Mouse (Mus musculus) hindbrain, embryonic 11.5 days (tissue): ENCODE data around the gene Proca1. TPM values are rescaled to one million over a fixed set of nuclear protein-coding genes. Genes with fewer than 3 reads are reported as not detected.

Source experiments
- ATAC-seq: fragments of 200-750 bp; cut with Nextera tagmentation; 2 replicates; pipeline ENCODE4 v1.8.0; 2017; ENCODE audit warnings: mild to moderate bottlenecking, moderate TSS enrichment, moderate library complexity; ENCODE audit not compliant: low FRiP score
- DNase-seq: peaks from one replicate; pipeline ENCODE4 v3.0.0-alpha.2; 2015; ENCODE audit warnings: low spot score
- H3K27ac ChIP-seq: fragments of 300-500 bp; sonication (generic); 2 replicates; pipeline ENCODE4 v1.5.1; 2014; ENCODE audit warnings: mild to moderate bottlenecking, low read depth, low read length
- H3K27me3 ChIP-seq: fragments of 300-500 bp; sonication (generic); 2 replicates; pipeline ENCODE4 v1.6.1; 2014; ENCODE audit warnings: mild to moderate bottlenecking, low read length, moderate library complexity, mixed read lengths; ENCODE audit not compliant: control insufficient read depth, insufficient read depth
- H3K36me3 ChIP-seq: fragments of 300-500 bp; sonication (generic); 2 replicates; pipeline ENCODE4 v1.6.1; 2014; ENCODE audit warnings: mild to moderate bottlenecking, low read length, moderate library complexity, mixed read lengths; ENCODE audit not compliant: control insufficient read depth, insufficient read depth
- H3K4me1 ChIP-seq: fragments of 300-500 bp; sonication (generic); replicated peaks from 2 replicates; pipeline ENCODE4 v1.6.1; 2014; ENCODE audit warnings: low read length, mixed read lengths; ENCODE audit not compliant: control insufficient read depth, insufficient read depth
- H3K4me2 ChIP-seq: fragments of 300-500 bp; sonication (generic); replicated peaks from 2 replicates; pipeline ENCODE4 v1.6.1; 2014; ENCODE audit warnings: mild to moderate bottlenecking, low read depth, low read length
- H3K4me3 ChIP-seq: fragments of 300-500 bp; sonication (generic); 2 replicates; pipeline ENCODE4 v1.5.1; 2014; ENCODE audit warnings: low read depth, low read length
- H3K9ac ChIP-seq: fragments of 300-500 bp; sonication (generic); 2 replicates; pipeline ENCODE4 v1.6.1; 2014; ENCODE audit warnings: low read depth, low read length
- H3K9me3 ChIP-seq: fragments of 300-500 bp; sonication (generic); 2 replicates; pipeline ENCODE4 v1.6.1; 2016; ENCODE audit warnings: low read length; ENCODE audit not compliant: control insufficient read depth
- WGBS: fragments of 180-500 bp; shearing (Covaris S2); extraction: QIAGEN DNeasy Blood & Tissue Kit; methylation state at CpG from one replicate; pipeline ENCODE4 v1.1.7; 2014; 5-methylcytosine and 5-hydroxymethylcytosine counted together
- polyA plus RNA-seq: library from polyadenylated mRNA; unstranded; fragments of >200 nt; fragmentation: Nextera tagmentation; extraction: Ambion mirVana; gene quantifications from 2 replicates; pipeline ENCODE4 v1.2.1, GENCODE M21; 2014

The Proca1 gene
- polyA plus RNA-seq, 1 experiment from 2014 or later = 1.0 TPM

GRCm38 (mm10) chr11:78156156-78156699 is 37.0 kb upstream of the Proca1 start:
- no peak overlapping the region for H3K4me3 ChIP-seq
- no peak overlapping the region for H3K27ac ChIP-seq
- H3K36me3 ChIP-seq = peaks cover 18% of the 10 kb centered on the region
- 82% methylated on average over 6 of the region's 6 CpGs for WGBS
- peaks cover 2% of the 10 kb centered on the region; the same call in 1 of the 2 replicates for H3K4me1 ChIP-seq
- H3K27me3 ChIP-seq = no peaks in the 10 kb centered on the region
- no peak overlapping the region for H3K9ac ChIP-seq
- ATAC-seq (no peak), DNase-seq (no peak)
- H3K9me3 ChIP-seq = no peaks in the 10 kb centered on the region
- no peak overlapping the region for H3K4me2 ChIP-seq

DNA sequence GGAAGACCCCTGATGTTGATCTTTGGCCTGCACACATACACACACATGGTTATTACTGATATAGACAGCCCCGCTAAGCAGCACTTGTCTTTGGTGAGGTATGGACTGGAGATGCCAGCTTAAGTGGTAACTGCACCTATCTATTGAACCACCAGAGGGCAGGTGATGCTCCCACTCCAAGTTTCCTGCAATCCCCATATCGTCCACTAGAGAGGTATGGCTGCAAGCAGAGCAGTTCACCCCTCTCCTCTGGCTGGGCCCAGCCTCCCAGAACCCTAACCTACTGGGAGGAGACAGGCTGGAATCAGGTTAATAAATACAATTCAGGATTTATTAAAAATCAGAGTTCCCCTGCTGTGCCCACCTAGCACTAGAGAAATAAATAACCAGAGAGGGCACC is 34.1 kb upstream of the Proca1 start:
- H3K9ac ChIP-seq = no peak overlapping the region
- H3K4me3 ChIP-seq = no peak overlapping the region
- H3K27me3 ChIP-seq = no peaks in the 10 kb centered on the region
- WGBS = 33% methylated on average over 2 of the region's 2 CpGs
- peaks cover 19% of the 10 kb centered on the region for H3K36me3 ChIP-seq
- peak; percentile 86 for DNase-seq
- no peak overlapping the region for H3K4me2 ChIP-seq
- peaks cover 13% of the 10 kb centered on the region for H3K4me1 ChIP-seq
- no peaks in the 10 kb centered on the region for H3K9me3 ChIP-seq
- H3K27ac ChIP-seq = no peak overlapping the region
- ATAC-seq = peak; percentile 17; the same call in 1 of the 2 replicates

GRCm38 (mm10) chr11:78159557-78159956 is 33.6 kb upstream of the Proca1 start:
- H3K27me3 ChIP-seq = no peaks in the 10 kb centered on the region
- WGBS = 85% methylated on average over 7 of the region's 7 CpGs
- H3K36me3 ChIP-seq = peaks cover 19% of the 10 kb centered on the region
- H3K4me1 ChIP-seq = peaks cover 13% of the 10 kb centered on the region
- H3K9me3 ChIP-seq = no peaks in the 10 kb centered on the region
- ATAC-seq (no peak), DNase-seq (no peak)
- no peak overlapping the region for H3K9ac ChIP-seq
- no peak overlapping the region for H3K4me3 ChIP-seq
- H3K4me2 ChIP-seq = no peak overlapping the region
- H3K27ac ChIP-seq = no peak overlapping the region

DNA sequence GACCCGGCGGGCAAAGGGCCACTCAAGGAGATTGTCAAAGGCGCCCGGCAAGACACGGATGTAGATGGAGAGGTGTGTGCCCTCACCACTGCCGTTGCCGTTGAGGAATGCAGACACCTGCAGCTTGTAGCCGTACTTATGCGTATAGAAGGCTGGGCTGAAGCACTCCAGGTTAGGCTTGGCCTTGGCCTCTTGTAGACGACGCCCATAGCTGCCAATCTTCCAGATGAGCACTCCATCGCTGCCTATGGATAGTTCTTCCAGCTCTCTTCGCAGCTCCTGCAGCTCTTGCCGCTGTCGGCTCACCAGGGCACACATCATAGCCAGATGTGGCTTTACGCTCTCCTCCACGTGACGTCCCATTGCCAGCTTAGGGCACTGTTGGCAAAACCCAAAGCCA is 33.0 kb upstream of the Proca1 start:
- 92% methylated on average over 18 of the region's 18 CpGs for WGBS
- H3K27me3 ChIP-seq = no peaks in the 10 kb centered on the region
- DNase-seq = no peak
- peaks cover 13% of the 10 kb centered on the region for H3K4me1 ChIP-seq
- no peak overlapping the region for H3K27ac ChIP-seq
- no peak overlapping the region for H3K4me3 ChIP-seq
- ATAC-seq = no peak
- H3K9me3 ChIP-seq = no peaks in the 10 kb centered on the region
- no peak overlapping the region for H3K4me2 ChIP-seq
- no peak overlapping the region for H3K9ac ChIP-seq
- H3K36me3 ChIP-seq = peaks cover 19% of the 10 kb centered on the region

DNA sequence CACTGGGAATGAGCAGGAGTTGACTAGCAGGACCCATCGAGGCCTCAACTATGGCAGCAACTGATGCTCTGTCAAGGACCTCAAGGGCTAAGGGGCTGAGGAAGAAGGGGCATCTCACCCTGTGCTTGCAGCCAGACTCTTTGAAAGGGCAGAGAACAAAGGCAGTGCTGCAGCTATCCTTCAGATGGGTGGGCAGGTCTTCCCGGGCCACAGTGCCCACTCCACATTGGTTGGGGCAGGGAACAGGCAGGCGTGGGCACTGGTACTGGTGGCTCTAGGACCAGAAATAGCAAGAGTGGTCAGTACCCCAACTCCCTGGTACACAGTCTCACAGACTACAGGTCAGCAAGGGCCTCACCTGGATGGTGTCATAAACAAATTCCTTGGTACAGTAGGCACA is 32.5 kb upstream of the Proca1 start:
- Histone ChIP-seq H3K9me3 (no peaks in the 10 kb centered on the region), H3K4me3 (no peak overlapping the region), H3K27ac (no peak overlapping the region), H3K4me2 (no peak overlapping the region), H3K27me3 (no peaks in the 10 kb centered on the region), H3K36me3 (peaks cover 19% of the 10 kb centered on the region), H3K4me1 (peaks cover 13% of the 10 kb centered on the region), H3K9ac (no peak overlapping the region)
- DNase-seq (no peak), ATAC-seq (no peak)
- WGBS = 85% methylated on average over 3 of the region's 3 CpGs

- Histone ChIP-seq H3K4me1 (peaks cover 13% of the 10 kb centered on the region), H3K4me3 (no peak overlapping the region), H3K9me3 (no peaks in the 10 kb centered on the region), H3K27ac (no peak overlapping the region), H3K4me2 (no peak overlapping the region), H3K9ac (no peak overlapping the region), H3K27me3 (no peaks in the 10 kb centered on the region), H3K36me3 (peaks cover 19% of the 10 kb centered on the region)
- DNase-seq (no peak), ATAC-seq (no peak)
- WGBS = 93% methylated on average over 14 of the region's 14 CpGs
Observed at GRCm38 (mm10) chr11:78161169-78161568, 32.0 kb upstream of the Proca1 start.

- H3K27me3 ChIP-seq = no peaks in the 10 kb centered on the region
- DNase-seq (no peak), ATAC-seq (no peak)
- H3K36me3 ChIP-seq = peaks cover 19% of the 10 kb centered on the region
- 71% methylated on average over 4 of the region's 4 CpGs for WGBS
- no peak overlapping the region for H3K4me3 ChIP-seq
- H3K9me3 ChIP-seq = no peaks in the 10 kb centered on the region
- no peak overlapping the region for H3K4me2 ChIP-seq
- no peak overlapping the region for H3K9ac ChIP-seq
- no peak overlapping the region for H3K27ac ChIP-seq
- peaks cover 13% of the 10 kb centered on the region for H3K4me1 ChIP-seq
Observed at GRCm38 (mm10) chr11:78161968-78162367, 31.2 kb upstream of the Proca1 start.

- Histone ChIP-seq H3K36me3 (peaks cover 19% of the 10 kb centered on the region), H3K4me2 (peak overlapping the region; percentile 70), H3K27ac (peak overlapping the region; percentile 97; the same call in 1 of the 2 replicates), H3K9ac (peak overlapping the region; percentile 93; the same call in 1 of the 2 replicates), H3K9me3 (no peaks in the 10 kb centered on the region), H3K4me3 (peak overlapping the region; percentile 95), H3K4me1 (peaks cover 13% of the 10 kb centered on the region), H3K27me3 (no peaks in the 10 kb centered on the region)
- DNase-seq (no peak), ATAC-seq (no peak)
- WGBS = 59% methylated on average over 6 of the region's 6 CpGs
Observed at GRCm38 (mm10) chr11:78162504-78162903, 30.7 kb upstream of the Proca1 start.

DNA sequence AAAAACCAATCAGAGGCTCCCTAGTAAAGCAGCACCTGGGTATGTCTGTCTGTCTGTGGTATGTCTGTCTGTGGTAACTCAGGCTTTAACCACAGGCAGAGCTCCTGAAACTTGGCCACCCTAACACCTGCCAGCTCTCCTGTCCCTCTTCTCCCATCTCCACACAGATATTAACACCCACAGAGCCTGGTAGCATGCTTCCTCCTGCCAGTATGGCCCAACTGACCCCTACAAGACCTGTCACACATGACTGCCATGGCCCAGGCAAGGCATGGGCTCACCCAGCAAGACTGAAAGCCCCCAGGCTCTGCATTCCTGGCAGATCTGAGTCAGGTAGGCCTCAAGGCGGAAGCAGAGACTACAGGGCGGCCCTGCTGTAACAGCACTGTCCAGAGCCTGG is 30.1 kb upstream of the Proca1 start:
- Histone ChIP-seq H3K27ac (peak overlapping the region; percentile 97), H3K9me3 (no peaks in the 10 kb centered on the region), H3K36me3 (peaks cover 19% of the 10 kb centered on the region), H3K9ac (peak overlapping the region; percentile 93; the same call in 1 of the 2 replicates), H3K27me3 (no peaks in the 10 kb centered on the region), H3K4me2 (peak overlapping the region; percentile 70), H3K4me3 (peak overlapping the region; percentile 95), H3K4me1 (peaks cover 13% of the 10 kb centered on the region)
- no peak for DNase-seq
- ATAC-seq = no peak
- WGBS = 77% methylated on average over 2 of the region's 2 CpGs
